Mouse (Mus musculus) heart, embryonic 12.5 days (tissue): ENCODE measurements around the gene Optc. TPM values are rescaled to one million over a fixed set of nuclear protein-coding genes. Genes with fewer than 3 reads are reported as not detected.

Experiments used
- ATAC-seq: fragments of 200-750 bp; cut with Nextera tagmentation; 2 replicates; pipeline ENCODE4 v1.8.0; 2017; ENCODE audit warnings: moderate TSS enrichment, moderate library complexity; ENCODE audit not compliant: insufficient number of reproducible peaks, low FRiP score
- H3K27ac ChIP-seq: fragments of 300-500 bp; sonication (generic); 2 replicates; pipeline ENCODE4 v1.5.1; 2016; ENCODE audit warnings: mild to moderate bottlenecking, moderate library complexity; ENCODE audit not compliant: poor library complexity, severe bottlenecking
- H3K27me3 ChIP-seq: fragments of 300-500 bp; sonication (generic); replicated peaks from 2 replicates; pipeline ENCODE4 v1.6.1; 2016; ENCODE audit warnings: mild to moderate bottlenecking, moderate library complexity
- H3K36me3 ChIP-seq: fragments of 300-500 bp; sonication (generic); 2 replicates; pipeline ENCODE4 v1.6.1; 2016; ENCODE audit warnings: mild to moderate bottlenecking, moderate library complexity
- H3K4me1 ChIP-seq: fragments of 300-500 bp; sonication (generic); replicated peaks from 2 replicates; pipeline ENCODE4 v1.6.1; 2016; ENCODE audit warnings: mild to moderate bottlenecking
- H3K4me2 ChIP-seq: fragments of 300-500 bp; sonication (generic); 2 replicates; pipeline ENCODE4 v1.6.1; 2016; ENCODE audit warnings: mild to moderate bottlenecking, moderate library complexity
- H3K4me3 ChIP-seq: fragments of 300-500 bp; sonication (generic); 2 replicates; pipeline ENCODE4 v1.5.1; 2016; ENCODE audit warnings: mild to moderate bottlenecking
- H3K9ac ChIP-seq: fragments of 300-500 bp; sonication (generic); 2 replicates; pipeline ENCODE4 v1.6.1; 2016; ENCODE audit warnings: mild to moderate bottlenecking, moderate library complexity
- H3K9me3 ChIP-seq: fragments of 300-500 bp; sonication (generic); replicated peaks from 2 replicates; pipeline ENCODE4 v1.6.1; 2016; ENCODE audit warnings: mild to moderate bottlenecking, moderate library complexity
- WGBS: fragments of 180-500 bp; shearing (Covaris S2); methylation state at CpG from one replicate; pipeline ENCODE4 v1.1.7; 2016; 5-methylcytosine and 5-hydroxymethylcytosine counted together
- polyA plus RNA-seq: library from polyadenylated mRNA; unstranded; fragments of >200 nt; fragmentation: Nextera tagmentation; extraction: Ambion mirVana; gene quantifications from 2 replicates; pipeline ENCODE4 v1.2.1, GENCODE M21; 2016

Optc gene
- polyA plus RNA-seq, 1 experiment from 2014 or later, result 0.66 TPM

DNA sequence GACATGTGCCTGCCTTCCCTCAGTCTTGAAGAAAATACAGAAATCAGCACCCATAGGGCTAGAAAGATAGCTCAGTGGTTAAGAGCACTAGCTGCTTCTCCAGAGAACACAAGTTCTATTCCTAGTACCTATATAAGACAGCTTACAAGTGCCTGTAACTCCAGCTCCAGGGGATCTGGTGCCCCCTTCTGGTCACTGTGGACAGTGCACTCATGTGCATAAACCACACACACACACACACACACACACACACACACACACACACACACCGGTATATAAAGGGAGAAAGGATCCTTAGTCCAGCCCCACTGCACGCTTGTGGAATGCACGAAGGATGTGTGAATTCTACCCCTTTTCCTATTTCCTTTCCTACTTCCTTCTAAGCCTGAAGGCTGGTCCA lies 28.4 kb upstream of the Optc start:
- Histone ChIP-seq H3K4me2 (no peak overlapping the region), H3K27me3 (no peaks in the 10 kb centered on the region), H3K27ac (no peak overlapping the region), H3K4me3 (no peak overlapping the region), H3K9ac (no peak overlapping the region), H3K36me3 (no peaks in the 10 kb centered on the region), H3K9me3 (0 out of 2 replicates have a peak, but pooled peaks cover 5% of the 10 kb centered on the region), H3K4me1 (peaks cover 5% of the 10 kb centered on the region; the same call in 1 of the 2 replicates)
- ATAC-seq, result no peak
- WGBS, result 93% methylated on average over 3 of the region's 3 CpGs

DNA sequence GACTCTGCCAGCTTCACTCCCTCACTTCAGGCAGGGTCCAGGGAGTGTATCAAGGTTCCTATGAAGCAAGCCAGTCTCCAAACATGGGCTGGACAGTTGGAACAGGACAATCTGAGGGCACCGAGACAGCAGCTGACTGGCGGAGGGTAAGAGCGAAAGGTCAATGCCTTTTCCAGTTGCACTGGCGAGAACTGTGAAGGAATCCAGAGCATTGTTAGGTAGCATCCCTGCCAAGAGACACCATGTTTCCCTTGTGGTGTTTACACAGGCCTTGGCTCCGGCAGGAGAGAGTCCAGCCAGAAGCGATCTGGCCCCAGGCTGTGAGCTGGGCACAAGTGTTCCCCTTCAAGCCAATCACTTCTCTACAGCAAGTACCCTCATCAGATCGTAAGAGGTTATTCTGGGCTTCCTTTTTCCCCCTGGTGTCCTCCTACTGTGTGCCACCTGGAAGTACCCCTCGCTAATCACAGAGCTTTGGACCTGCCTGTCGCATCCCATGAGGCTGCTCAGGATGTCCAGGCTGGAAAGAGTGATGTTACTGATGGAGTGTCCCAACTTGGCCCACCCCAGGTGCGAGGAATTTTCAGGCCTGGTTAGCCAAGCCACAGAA lies 26.7 kb upstream of the Optc start:
- peaks cover 5% of the 10 kb centered on the region; the same call in 1 of the 2 replicates for H3K4me1 ChIP-seq
- H3K36me3 ChIP-seq, result no peaks in the 10 kb centered on the region
- H3K4me2 ChIP-seq, result no peak overlapping the region
- no peak overlapping the region for H3K4me3 ChIP-seq
- ATAC-seq, result no peak
- H3K27ac ChIP-seq, result no peak overlapping the region
- no peak overlapping the region for H3K9ac ChIP-seq
- no peaks in the 10 kb centered on the region for H3K27me3 ChIP-seq
- 0 out of 2 replicates have a peak, but pooled peaks cover 5% of the 10 kb centered on the region for H3K9me3 ChIP-seq
- 76% methylated on average over 10 of the region's 10 CpGs for WGBS

DNA sequence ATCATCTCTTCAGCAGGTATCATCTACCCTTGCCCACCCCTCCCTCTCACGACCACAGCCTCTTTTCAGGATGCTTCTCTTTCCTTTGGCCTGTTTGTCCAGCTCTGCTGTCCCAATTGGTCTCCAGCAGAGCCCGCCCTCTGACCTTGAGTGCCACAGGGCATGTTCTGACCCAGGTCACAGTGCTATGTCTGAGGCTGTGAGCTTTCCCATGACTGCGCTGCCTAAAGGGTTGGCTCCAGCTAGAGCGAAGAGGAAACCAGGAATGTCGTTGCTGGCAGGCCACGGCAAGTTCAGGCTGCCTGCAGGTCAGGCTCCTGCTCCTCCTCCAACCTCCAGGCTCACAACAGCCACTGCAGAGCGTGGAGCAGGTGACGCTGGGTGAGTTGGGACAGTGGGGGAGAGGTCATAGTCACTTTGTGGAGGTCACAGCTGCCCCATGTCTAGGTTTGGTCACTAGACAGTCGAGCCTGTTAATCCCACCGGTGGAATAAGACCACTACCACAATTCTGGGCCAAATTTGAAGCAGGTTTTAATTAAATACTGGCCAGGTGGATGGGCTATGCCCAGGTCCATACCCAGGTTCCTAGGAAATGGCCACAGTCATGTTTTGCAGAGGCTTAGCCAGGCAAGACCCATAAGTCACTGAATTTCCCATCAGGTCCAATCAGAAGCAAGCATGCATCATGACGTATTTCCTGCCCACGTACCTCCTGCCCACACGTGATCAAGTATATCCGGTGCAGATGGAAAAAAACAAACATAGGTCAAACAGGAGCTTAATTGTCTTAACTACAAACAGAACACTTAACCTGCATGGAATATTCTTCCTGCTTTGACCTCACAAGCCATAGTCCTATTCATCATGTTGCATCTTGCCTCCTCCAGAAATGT lies 25.7 kb upstream of the Optc start:
- Histone ChIP-seq H3K36me3 (no peaks in the 10 kb centered on the region), H3K9ac (no peak overlapping the region), H3K9me3 (0 out of 2 replicates have a peak, but pooled peaks cover 5% of the 10 kb centered on the region), H3K4me2 (no peak overlapping the region), H3K4me3 (no peak overlapping the region), H3K4me1 (peaks cover 5% of the 10 kb centered on the region; the same call in 1 of the 2 replicates), H3K27ac (no peak overlapping the region), H3K27me3 (no peaks in the 10 kb centered on the region)
- ATAC-seq, result no peak
- 61% methylated on average over 14 of the region's 14 CpGs for WGBS

DNA sequence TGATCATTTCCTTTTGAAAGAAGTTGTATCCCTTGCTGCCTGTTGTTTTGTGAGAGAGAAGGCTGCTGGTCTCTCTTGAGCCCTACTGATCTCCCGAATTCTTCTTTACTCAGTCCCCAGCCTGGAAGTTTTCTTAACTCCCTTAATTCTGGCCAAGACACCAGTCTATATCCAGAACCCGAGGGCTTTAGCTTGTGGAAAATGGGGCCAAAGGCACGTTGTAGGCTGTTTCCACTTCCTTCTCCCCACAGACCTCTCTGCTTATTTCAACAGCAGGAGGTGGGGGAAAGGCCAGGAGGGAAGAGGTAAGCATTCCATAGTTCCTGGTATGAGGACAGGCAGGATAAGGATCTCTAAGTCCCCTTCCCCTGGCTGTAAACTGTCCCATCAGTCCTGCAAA lies 22.2 kb upstream of the Optc start:
- Histone ChIP-seq H3K4me2 (no peak overlapping the region), H3K9ac (no peak overlapping the region), H3K4me3 (no peak overlapping the region), H3K4me1 (peaks cover 5% of the 10 kb centered on the region; the same call in 1 of the 2 replicates), H3K36me3 (no peaks in the 10 kb centered on the region), H3K27me3 (no peaks in the 10 kb centered on the region), H3K27ac (no peak overlapping the region), H3K9me3 (no peaks in the 10 kb centered on the region)
- no peak for ATAC-seq
- 51% methylated on average over 3 of the region's 3 CpGs for WGBS

DNA sequence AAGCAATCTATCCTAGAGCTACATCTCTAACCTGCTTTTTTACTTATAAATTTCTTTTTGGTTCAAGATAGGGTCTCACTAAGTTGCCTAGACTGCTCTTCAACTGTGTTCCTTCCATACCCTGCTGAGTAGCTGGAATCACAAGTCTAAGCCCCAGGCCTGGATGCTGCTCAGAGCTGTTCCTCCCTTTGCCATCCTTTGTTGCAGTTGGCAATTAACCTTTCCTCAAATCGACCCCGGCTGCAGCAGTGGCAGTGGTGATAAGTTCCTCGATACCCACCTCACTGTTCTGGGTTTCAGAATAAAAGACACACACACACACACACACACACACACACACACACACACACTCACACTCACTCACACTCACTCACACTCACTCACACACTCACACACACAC lies 17.4 kb upstream of the Optc start:
- peaks cover 26% of the 10 kb centered on the region for H3K4me1 ChIP-seq
- H3K4me2 ChIP-seq, result no peak overlapping the region
- 97% methylated on average over 3 of the region's 3 CpGs for WGBS
- H3K9ac ChIP-seq, result no peak overlapping the region
- ATAC-seq, result no peak
- no peak overlapping the region for H3K4me3 ChIP-seq
- H3K27ac ChIP-seq, result no peak overlapping the region
- H3K27me3 ChIP-seq, result no peaks in the 10 kb centered on the region
- H3K36me3 ChIP-seq, result no peaks in the 10 kb centered on the region
- no peaks in the 10 kb centered on the region for H3K9me3 ChIP-seq

DNA sequence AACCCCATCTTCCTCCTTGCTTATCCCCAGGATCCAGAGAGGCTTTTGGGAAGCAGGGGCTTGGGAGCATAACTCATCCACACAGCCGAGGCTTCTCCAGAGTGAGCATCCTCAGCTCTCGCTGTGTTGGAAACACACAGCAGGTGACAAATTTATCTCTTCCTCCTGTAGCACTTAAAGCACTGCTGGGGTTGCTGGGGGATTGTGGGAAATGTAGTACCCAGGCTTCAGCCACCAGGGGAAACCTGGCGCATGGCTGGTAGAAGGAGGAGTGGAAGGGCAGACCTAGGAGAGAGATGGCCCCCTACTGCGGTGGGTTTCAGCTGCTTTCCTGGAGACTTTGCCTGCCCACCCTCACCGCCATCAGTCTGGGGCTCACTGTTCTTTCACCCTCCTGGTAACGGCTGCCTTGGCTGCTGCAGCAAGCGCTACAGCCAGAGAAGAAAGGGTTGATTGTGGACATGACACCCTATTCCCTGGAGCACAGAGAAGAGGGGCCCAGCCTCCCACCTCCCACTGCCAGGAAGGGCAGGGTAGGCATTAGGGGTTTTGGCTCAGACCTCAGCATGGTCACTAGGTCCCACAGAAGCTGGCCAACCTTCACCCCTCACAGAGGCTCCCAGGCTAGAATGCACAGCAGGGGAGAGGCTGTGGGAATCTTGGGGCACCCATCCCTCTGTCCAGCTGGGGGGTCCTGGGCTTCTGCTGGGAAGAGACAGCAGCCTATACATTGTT lies 16.5 kb upstream of the Optc start:
- WGBS, result 33% methylated on average over 7 of the region's 7 CpGs
- H3K4me2 ChIP-seq, result no peak overlapping the region
- H3K9ac ChIP-seq, result no peak overlapping the region
- no peaks in the 10 kb centered on the region for H3K9me3 ChIP-seq
- H3K4me1 ChIP-seq, result peaks cover 29% of the 10 kb centered on the region
- no peak overlapping the region for H3K27ac ChIP-seq
- H3K36me3 ChIP-seq, result no peaks in the 10 kb centered on the region
- ATAC-seq, result peak; percentile 38; the same call in 1 of the 2 replicates
- H3K27me3 ChIP-seq, result no peaks in the 10 kb centered on the region
- H3K4me3 ChIP-seq, result no peak overlapping the region

DNA sequence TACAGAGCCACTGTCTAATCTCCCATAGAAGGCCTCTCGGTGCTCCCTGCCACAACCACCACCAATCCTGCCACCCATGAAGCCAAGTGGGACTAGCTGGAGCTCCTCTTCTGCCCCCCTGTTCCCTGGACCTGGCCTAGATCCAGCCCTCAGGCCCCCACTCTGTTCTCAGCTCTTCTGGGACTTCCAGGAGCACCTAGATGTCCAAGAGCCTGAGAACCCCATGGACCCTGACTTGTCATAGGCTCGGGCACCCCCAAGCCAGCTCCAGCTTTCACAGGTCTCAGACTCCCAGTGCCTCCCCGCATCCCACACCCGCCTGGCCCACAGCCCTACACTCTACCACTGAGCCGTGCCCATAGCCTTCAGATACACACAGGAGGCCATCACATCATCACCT lies 15.3 kb upstream of the Optc start:
- Histone ChIP-seq H3K27ac (no peak overlapping the region), H3K36me3 (no peaks in the 10 kb centered on the region), H3K9me3 (no peaks in the 10 kb centered on the region), H3K4me1 (peaks cover 29% of the 10 kb centered on the region), H3K9ac (no peak overlapping the region), H3K4me2 (no peak overlapping the region), H3K4me3 (no peak overlapping the region), H3K27me3 (no peaks in the 10 kb centered on the region)
- ATAC-seq, result 0 out of 2 replicates have a peak, but pooled peaks have one; percentile 28
- WGBS, result 86% methylated on average over 5 of the region's 5 CpGs

DNA sequence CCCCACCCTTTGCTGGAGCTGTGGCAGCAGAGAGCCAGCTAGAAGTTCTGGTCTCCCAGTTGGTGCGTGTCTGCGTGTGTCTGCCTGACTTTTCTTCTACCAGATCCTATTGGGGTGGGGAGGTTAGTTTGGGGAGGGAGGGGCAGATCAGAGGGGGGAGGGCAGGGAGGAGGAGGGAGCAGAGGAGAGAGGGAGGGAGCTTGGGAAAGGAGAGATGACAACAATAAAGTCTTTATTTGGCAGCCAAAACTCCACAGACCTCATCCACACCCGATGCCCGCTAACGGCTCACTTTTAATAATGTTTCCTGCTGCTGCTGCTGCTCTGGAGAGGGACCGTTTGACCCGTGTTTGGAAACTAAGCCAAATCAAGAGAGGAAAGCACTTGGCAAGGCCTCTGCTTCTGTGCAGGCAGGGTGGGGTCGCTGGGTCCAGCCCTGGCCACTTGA lies 13.5 kb upstream of the Optc start, which contains the start of gene Prelp:
Prelp (minus strand) TSS at position 111 of the 448 bp plus-strand sequence.
- 26% methylated on average over 8 of the region's 8 CpGs for WGBS
- peaks cover 44% of the 10 kb centered on the region for H3K4me1 ChIP-seq

DNA sequence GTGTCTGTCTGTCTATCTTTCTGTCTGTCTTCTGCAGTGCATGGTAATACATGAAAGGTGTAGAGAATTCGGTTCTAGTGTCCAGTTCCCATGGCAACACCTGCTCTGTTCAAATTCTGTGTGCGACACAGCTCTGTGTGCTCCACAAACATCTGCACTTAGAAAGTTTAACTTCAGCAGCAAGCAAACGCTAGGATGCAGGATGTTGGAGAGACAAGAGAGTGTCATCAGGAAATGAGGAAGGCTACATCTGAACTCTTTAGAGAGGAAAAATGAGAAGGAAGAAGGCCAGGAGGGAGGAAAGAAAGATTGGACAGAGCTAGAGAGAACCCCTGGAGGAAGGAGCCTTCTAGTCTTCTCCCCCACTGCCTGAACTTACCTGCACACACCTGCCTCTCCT lies 13.1 kb upstream of the Optc start:
- Histone ChIP-seq H3K9ac (no peak overlapping the region), H3K27ac (no peak overlapping the region), H3K36me3 (no peaks in the 10 kb centered on the region), H3K27me3 (no peaks in the 10 kb centered on the region), H3K4me2 (0 out of 2 replicates have a peak overlapping the region, but pooled peaks have one; percentile 1), H3K9me3 (no peaks in the 10 kb centered on the region), H3K4me1 (peaks cover 48% of the 10 kb centered on the region), H3K4me3 (no peak overlapping the region)
- no peak for ATAC-seq
- 60% methylated on average over 3 of the region's 3 CpGs for WGBS

More for the DNA sequence above, 13.5 kb upstream of the Optc start, which contains the start of gene Prelp:
- peak; percentile 39; the same call in 1 of the 2 replicates for ATAC-seq
- Histone ChIP-seq H3K9me3 (no peaks in the 10 kb centered on the region), H3K4me2 (0 out of 2 replicates have a peak within 1 kb of the TSS, but pooled peaks have one; percentile 1), H3K27ac (peak within 1 kb of the TSS; percentile 44; the same call in 1 of the 2 replicates), H3K4me3 (no peak within 1 kb of the TSS), H3K9ac (no peak within 1 kb of the TSS), H3K36me3 (no peaks in the 10 kb centered on the region), H3K27me3 (no peaks in the 10 kb centered on the region)

DNA sequence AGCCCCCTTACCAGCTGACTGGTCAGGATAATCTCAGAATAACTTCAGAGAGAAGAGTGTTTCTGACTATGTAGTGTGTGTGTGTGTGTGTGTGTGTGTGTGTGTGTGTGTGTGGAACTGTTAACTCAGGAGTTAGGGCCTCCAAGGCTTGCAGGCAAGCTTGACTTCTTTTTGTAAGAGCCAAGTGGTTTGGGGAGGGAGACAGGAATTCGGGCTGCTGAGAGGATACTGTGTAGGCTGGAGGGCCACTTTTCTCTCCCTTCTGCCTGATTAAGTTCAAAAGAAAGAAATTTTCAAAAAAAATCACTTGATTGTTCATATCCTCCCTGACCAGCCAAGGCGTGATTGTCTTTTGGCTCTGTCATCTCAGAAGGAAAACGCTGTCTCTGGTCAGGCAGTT lies 12.6 kb upstream of the Optc start:
- H3K9ac ChIP-seq, result no peak overlapping the region
- H3K4me2 ChIP-seq, result no peak overlapping the region
- no peaks in the 10 kb centered on the region for H3K27me3 ChIP-seq
- no peak for ATAC-seq
- no peaks in the 10 kb centered on the region for H3K9me3 ChIP-seq
- WGBS, result 48% methylated on average over 3 of the region's 3 CpGs
- H3K4me1 ChIP-seq, result peaks cover 53% of the 10 kb centered on the region
- H3K36me3 ChIP-seq, result no peaks in the 10 kb centered on the region
- H3K27ac ChIP-seq, result no peak overlapping the region
- H3K4me3 ChIP-seq, result no peak overlapping the region
